Mouse (Mus musculus): ENCODE data around the gene Trex1. TPM values are rescaled to one million over a fixed set of nuclear protein-coding genes. Genes with fewer than 3 reads are reported as not detected.
A peak's percentile ranks its signal among the peaks of the same experiment; 100 is the strongest.

The Trex1 gene
- total and polyA plus RNA-seq, 3 experiments = 12.6 to 55.2 (median 13.3) TPM

DNA sequence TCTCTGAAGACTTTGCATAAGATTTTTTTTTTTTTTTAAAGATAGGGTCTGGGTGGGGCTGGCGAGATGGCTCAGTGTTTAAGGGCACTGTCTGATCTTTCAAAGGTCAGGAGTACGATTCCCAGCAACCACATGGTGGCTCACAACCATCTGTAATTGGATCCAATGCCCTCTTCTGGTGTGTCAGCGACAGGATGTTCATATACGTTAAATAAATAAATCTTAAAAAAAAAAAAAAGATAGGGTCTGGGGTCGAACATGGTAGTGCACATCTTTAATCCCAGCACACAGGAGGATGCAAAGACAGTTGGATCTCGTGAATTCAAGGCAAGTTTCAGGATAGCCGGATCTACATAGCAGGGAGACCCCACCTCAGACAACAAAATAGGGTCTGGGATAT is 10.2 kb downstream of the Trex1 start:
- no peak overlapping the region for H3K4me3 ChIP-seq
- WGBS = 75% methylated on average over 7 of the region's 7 CpGs
- intact Hi-C loops (cut with DNase I) = no loop called here
- DNase-seq = peak in 1 of 2 experiments; percentile 6
- no peaks in the 10 kb centered on the region for H3K27me3 ChIP-seq (ENCODE audit: control insufficient read depth, insufficient read depth, low read length)
- H3K79me2 ChIP-seq (replicated peaks; ENCODE audit: control insufficient read depth, insufficient read depth, low read length) = no peaks in the 10 kb centered on the region; the same call in 1 of the 2 replicates
- peaks cover under 1% of the 10 kb centered on the region for H3K4me1 ChIP-seq (ENCODE audit: control insufficient read depth, insufficient read depth, low read length)
- H3K27ac ChIP-seq = no peak overlapping the region
- no peak overlapping the region for H3K9ac ChIP-seq (ENCODE audit: low read depth, low read length)
- no peaks in the 10 kb centered on the region for H3K36me3 ChIP-seq (ENCODE audit: control insufficient read depth, insufficient read depth, low read length)
- TF ChIP-seq EP300 (IDR thresholded peaks at IDR 0.05; ENCODE audit: insufficient read depth, low read depth, low read length) (no peak), CTCF (IDR thresholded peaks at IDR 0.05) (no peak), POLR2A (IDR thresholded peaks at IDR 0.05; ENCODE audit: insufficient read depth, low read depth, low read length) (no peak)

GRCm38 (mm10) chr9:109046306-109046705 is 13.2 kb downstream of the Trex1 start:
- 35% methylated on average over 5 of the region's 5 CpGs for WGBS
- Histone ChIP-seq H3K36me3 (ENCODE audit: control insufficient read depth, insufficient read depth, low read length) (peaks cover 2% of the 10 kb centered on the region; the same call in 1 of the 2 replicates), H3K27ac (no peak overlapping the region), H3K79me2 (replicated peaks; ENCODE audit: control insufficient read depth, insufficient read depth, low read length) (no peaks in the 10 kb centered on the region), H3K9ac (ENCODE audit: low read depth, low read length) (no peak overlapping the region), H3K4me1 (ENCODE audit: control insufficient read depth, insufficient read depth, low read length) (peaks cover 2% of the 10 kb centered on the region), H3K27me3 (ENCODE audit: control insufficient read depth, insufficient read depth, low read length) (no peaks in the 10 kb centered on the region), H3K4me3 (no peak overlapping the region)
- TF ChIP-seq POLR2A (IDR thresholded peaks at IDR 0.05; ENCODE audit: insufficient read depth, low read depth, low read length) (no peak), CTCF (IDR thresholded peaks at IDR 0.05) (peak; percentile 83), EP300 (IDR thresholded peaks at IDR 0.05; ENCODE audit: insufficient read depth, low read depth, low read length) (0 out of 2 replicates have a peak, but pooled peaks have one; percentile 18)
- intact Hi-C loops (cut with DNase I) = no loop called here
- peak; percentile 68 to 71 for DNase-seq

DNA sequence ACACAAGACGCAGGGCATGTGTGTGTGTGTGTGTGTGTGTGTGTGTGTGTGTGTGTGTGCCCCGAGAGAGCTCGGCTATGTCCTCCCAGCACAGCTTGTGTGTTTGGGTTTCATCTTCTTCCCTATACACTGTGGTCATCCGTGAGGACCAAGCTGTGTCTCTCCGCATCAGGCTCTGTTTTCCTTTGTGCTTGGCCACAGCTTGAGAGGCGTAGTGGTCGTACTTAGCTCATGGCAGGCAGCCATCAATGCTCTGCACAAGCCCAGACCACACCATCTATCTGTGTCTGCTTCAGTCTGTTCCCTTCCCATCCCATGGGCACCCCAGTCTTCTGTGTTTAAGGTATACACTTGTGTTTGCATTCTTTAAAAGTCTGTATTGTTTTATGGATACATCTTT is 18.2 kb downstream of the Trex1 start:
- H3K36me3 ChIP-seq (ENCODE audit: control insufficient read depth, insufficient read depth, low read length) = peaks cover 2% of the 10 kb centered on the region; the same call in 1 of the 2 replicates
- peak in 1 of 2 experiments; percentile 19 for DNase-seq
- no peak for TF ChIP-seq POLR2A (IDR thresholded peaks at IDR 0.05; ENCODE audit: insufficient read depth, low read depth, low read length)
- no peak for TF ChIP-seq CTCF (IDR thresholded peaks at IDR 0.05)
- no peak for TF ChIP-seq EP300 (IDR thresholded peaks at IDR 0.05; ENCODE audit: insufficient read depth, low read depth, low read length)
- H3K27ac ChIP-seq = no peak overlapping the region
- H3K9ac ChIP-seq (ENCODE audit: low read depth, low read length) = peak overlapping the region; percentile 39
- intact Hi-C loops (cut with DNase I) = no loop called here
- H3K27me3 ChIP-seq (ENCODE audit: control insufficient read depth, insufficient read depth, low read length) = no peaks in the 10 kb centered on the region
- H3K4me3 ChIP-seq = no peak overlapping the region
- WGBS = 26% methylated on average over 7 of the region's 7 CpGs
- no peaks in the 10 kb centered on the region for H3K79me2 ChIP-seq (replicated peaks; ENCODE audit: control insufficient read depth, insufficient read depth, low read length)
- H3K4me1 ChIP-seq (ENCODE audit: control insufficient read depth, insufficient read depth, low read length) = peaks cover 17% of the 10 kb centered on the region

- H3K4me3 ChIP-seq = peak overlapping the region; percentile 16
- H3K79me2 ChIP-seq (replicated peaks; ENCODE audit: control insufficient read depth, insufficient read depth, low read length) = no peaks in the 10 kb centered on the region
- peaks cover 2% of the 10 kb centered on the region; the same call in 1 of the 2 replicates for H3K36me3 ChIP-seq (ENCODE audit: control insufficient read depth, insufficient read depth, low read length)
- peak overlapping the region; percentile 39 for H3K9ac ChIP-seq (ENCODE audit: low read depth, low read length)
- H3K4me1 ChIP-seq (ENCODE audit: control insufficient read depth, insufficient read depth, low read length) = peaks cover 17% of the 10 kb centered on the region
- peak overlapping the region; percentile 12; the same call in 1 of the 2 replicates for H3K27ac ChIP-seq
- peak in 1 of 2 experiments; percentile 21 for DNase-seq
- 19% methylated on average over 6 of the region's 6 CpGs for WGBS
- no peaks in the 10 kb centered on the region for H3K27me3 ChIP-seq (ENCODE audit: control insufficient read depth, insufficient read depth, low read length)
- TF ChIP-seq EP300 (IDR thresholded peaks at IDR 0.05; ENCODE audit: insufficient read depth, low read depth, low read length) (no peak), CTCF (IDR thresholded peaks at IDR 0.05) (no peak), POLR2A (IDR thresholded peaks at IDR 0.05; ENCODE audit: insufficient read depth, low read depth, low read length) (no peak)
- intact Hi-C loops (cut with DNase I) = no loop called here
These were observed 18.6 kb downstream of the Trex1 start for GRCm38 (mm10) chr9:109040906-109041305.

DNA sequence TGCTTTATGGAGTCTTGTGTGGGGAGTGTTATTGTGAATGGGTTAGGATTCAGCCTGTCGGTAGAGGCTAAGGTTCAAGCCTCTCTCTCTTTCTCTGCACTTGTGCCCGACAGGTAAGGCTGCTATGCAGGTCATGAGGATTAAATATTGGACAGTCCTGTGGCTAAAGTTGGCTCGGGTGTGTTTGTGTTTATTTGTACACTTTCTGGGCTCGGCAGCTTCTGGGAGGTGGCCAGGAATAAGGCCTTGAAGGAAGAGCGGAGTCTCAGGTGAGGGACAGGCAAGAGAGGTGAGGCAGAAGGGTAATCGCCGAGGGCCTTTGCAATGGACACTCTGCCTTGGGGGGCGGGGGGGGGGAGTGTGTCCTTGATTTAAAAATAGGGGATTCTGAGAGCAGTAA is 19.3 kb downstream of the Trex1 start:
- Histone ChIP-seq H3K79me2 (replicated peaks; ENCODE audit: control insufficient read depth, insufficient read depth, low read length) (no peaks in the 10 kb centered on the region), H3K4me1 (ENCODE audit: control insufficient read depth, insufficient read depth, low read length) (peaks cover 17% of the 10 kb centered on the region), H3K27ac (peak overlapping the region; percentile 97), H3K4me3 (peak overlapping the region; percentile 83), H3K9ac (ENCODE audit: low read depth, low read length) (peak overlapping the region; percentile 39), H3K36me3 (ENCODE audit: control insufficient read depth, insufficient read depth, low read length) (peaks cover 2% of the 10 kb centered on the region; the same call in 1 of the 2 replicates), H3K27me3 (ENCODE audit: control insufficient read depth, insufficient read depth, low read length) (no peaks in the 10 kb centered on the region)
- no peak for DNase-seq
- WGBS = 53% methylated on average over 8 of the region's 8 CpGs
- TF ChIP-seq EP300 (IDR thresholded peaks at IDR 0.05; ENCODE audit: insufficient read depth, low read depth, low read length) = no peak
- TF ChIP-seq POLR2A (IDR thresholded peaks at IDR 0.05; ENCODE audit: insufficient read depth, low read depth, low read length) = no peak
- TF ChIP-seq CTCF (IDR thresholded peaks at IDR 0.05) = no peak
- intact Hi-C loops (cut with DNase I) = no loop called here

- H3K27me3 ChIP-seq (ENCODE audit: control insufficient read depth, insufficient read depth, low read length) = no peaks in the 10 kb centered on the region
- WGBS = 45% methylated on average over 4 of the region's 4 CpGs
- no peaks in the 10 kb centered on the region for H3K79me2 ChIP-seq (replicated peaks; ENCODE audit: control insufficient read depth, insufficient read depth, low read length)
- TF ChIP-seq EP300 (IDR thresholded peaks at IDR 0.05; ENCODE audit: insufficient read depth, low read depth, low read length) = no peak
- TF ChIP-seq POLR2A (IDR thresholded peaks at IDR 0.05; ENCODE audit: insufficient read depth, low read depth, low read length) = no peak
- TF ChIP-seq CTCF (IDR thresholded peaks at IDR 0.05) = no peak
- peak overlapping the region; percentile 83 for H3K4me3 ChIP-seq
- DNase-seq = peak in 1 of 2 experiments; percentile 28
- peaks cover 2% of the 10 kb centered on the region; the same call in 1 of the 2 replicates for H3K36me3 ChIP-seq (ENCODE audit: control insufficient read depth, insufficient read depth, low read length)
- peak overlapping the region; percentile 97 for H3K27ac ChIP-seq
- peaks cover 17% of the 10 kb centered on the region for H3K4me1 ChIP-seq (ENCODE audit: control insufficient read depth, insufficient read depth, low read length)
- peak overlapping the region; percentile 36 for H3K9ac ChIP-seq (ENCODE audit: low read depth, low read length)
- intact Hi-C loops (cut with DNase I) = loop anchor here (1.0 to 2.0 kb wide), 2 partner anchors 20 to 39 kb away; partner anchors contain the start of gene Trex1
These were observed 19.9 kb downstream of the Trex1 start for GRCm38 (mm10) chr9:109039681-109040080.

All from heart, adult 2 months (tissue).